ENCODE assay signal across 24 mouse cellular contexts in genomic region chr9:67849397-67849796, GRCm38 (mm10). TPM values are rescaled to one million over a fixed set of nuclear protein-coding genes. Genes with fewer than 3 reads are reported as not detected.
DNase-seq lines count a peak whose midpoint lies in the region; ATAC-seq and TF ChIP-seq lines count a peak whose summit lies in the region.
"Had no signal": no experiment of that assay in that cellular context is flagged by ENCODE, and none has a peak within 500 bp of the region (broad histone marks: within the 10 kb centered on the region; RNA-seq: fewer than 3 reads in every experiment).

No protein-coding gene starts in this region.

- TF ChIP-seq POLR2A in thymus, adult 2 months (IDR thresholded peaks at IDR 0.05; ENCODE audit: control insufficient read depth, extremely low read depth, insufficient read depth, low read length, poor library complexity) = no peak

- no peak for TF ChIP-seq CTCF in thymus, adult 2 months (IDR thresholded peaks at IDR 0.05; ENCODE audit: borderline replicate concordance, control insufficient read depth, extremely low read depth, insufficient read depth, low read length, poor library complexity)

- no peak overlapping the region for H3K9ac ChIP-seq in intestine, embryonic 14.5 days (ENCODE audit: low read length)
- H3K9ac ChIP-seq in stomach, embryonic 14.5 days (replicated peaks; ENCODE audit: low read depth, low read length) = no peak overlapping the region
- H3K9ac ChIP-seq in kidney, embryonic 16.5 days (replicated peaks; ENCODE audit: low read length) = no peak overlapping the region
- H3K9ac ChIP-seq: hindbrain, embryonic 12.5 days had no signal

- no peak overlapping the region for H3K4me3 ChIP-seq in thymus, adult 2 months (ENCODE audit: control insufficient read depth, insufficient read depth, low read length)
- no peak overlapping the region for H3K4me3 ChIP-seq in intestine, embryonic 14.5 days (ENCODE audit: low read depth, low read length)
- H3K4me3 ChIP-seq in stomach, embryonic 14.5 days (ENCODE audit: low read depth, low read length) = no peak overlapping the region
- H3K4me3 ChIP-seq in kidney, embryonic 16.5 days (ENCODE audit: low read length) = no peak overlapping the region
- H3K4me3 ChIP-seq: embryonic facial prominence, embryonic 10.5 days; forebrain, embryonic 10.5 days; heart, embryonic 10.5 days; hindbrain, embryonic 12.5 days had no signal

- peak; percentile 19 for DNase-seq in thymus, postnatal 4 days
- no peak for DNase-seq in thymus, adult 2 months
- DNase-seq in intestine, embryonic 14.5 days (ENCODE audit: low spot score) = peak; percentile 52
- no peak for DNase-seq in lung, postnatal 36 days
- no peak for DNase-seq in neural tube, embryonic 10.5 days (ENCODE audit: extremely low spot score, low spot score)
- DNase-seq: adrenal gland, postnatal 14 days; cerebellum, adult 9-11 months; cerebellum, postnatal 36 days; gastrocnemius, postnatal 10 days; heart, adult 18-20 months; heart, postnatal 10 days; heart, postnatal 4 days had no signal

- WGBS in thymus, adult 2 months = 92% methylated on average over 12 of the region's 12 CpGs
- 75% methylated on average over 12 of the region's 12 CpGs for WGBS in intestine, embryonic 14.5 days
- WGBS in stomach, embryonic 14.5 days = 75% methylated on average over 12 of the region's 12 CpGs
- WGBS in kidney, embryonic 16.5 days = 81% methylated on average over 12 of the region's 12 CpGs

- no peaks in the 10 kb centered on the region for H3K9me3 ChIP-seq in intestine, embryonic 14.5 days (ENCODE audit: control insufficient read depth, low read length)
- no peaks in the 10 kb centered on the region for H3K9me3 ChIP-seq in stomach, embryonic 14.5 days (ENCODE audit: control insufficient read depth, low read depth, low read length)
- H3K9me3 ChIP-seq in kidney, embryonic 16.5 days (ENCODE audit: low read length) = no peaks in the 10 kb centered on the region
- H3K9me3 ChIP-seq: embryonic facial prominence, embryonic 10.5 days; forebrain, embryonic 10.5 days; heart, embryonic 10.5 days; hindbrain, embryonic 12.5 days had no signal

- H3K27me3 ChIP-seq in thymus, adult 2 months (ENCODE audit: control insufficient read depth, insufficient read depth, low read length) = no peaks in the 10 kb centered on the region
- no peaks in the 10 kb centered on the region for H3K27me3 ChIP-seq in intestine, embryonic 14.5 days (replicated peaks; ENCODE audit: control insufficient read depth, insufficient read depth, low read length)
- no peaks in the 10 kb centered on the region for H3K27me3 ChIP-seq in stomach, embryonic 14.5 days (ENCODE audit: control insufficient read depth, insufficient read depth, low read length)
- no peaks in the 10 kb centered on the region for H3K27me3 ChIP-seq in kidney, embryonic 16.5 days (ENCODE audit: insufficient read depth, low read length)
- H3K27me3 ChIP-seq: hindbrain, embryonic 12.5 days had no signal

- peaks cover 7% of the 10 kb centered on the region for H3K36me3 ChIP-seq in thymus, adult 2 months (ENCODE audit: control insufficient read depth, insufficient read depth, low read length)
- peaks cover 4% of the 10 kb centered on the region for H3K36me3 ChIP-seq in intestine, embryonic 14.5 days (ENCODE audit: control insufficient read depth, insufficient read depth, low read length)
- no peaks in the 10 kb centered on the region for H3K36me3 ChIP-seq in stomach, embryonic 14.5 days (ENCODE audit: control insufficient read depth, insufficient read depth, low read length)
- peaks cover 3% of the 10 kb centered on the region; the same call in 1 of the 2 replicates for H3K36me3 ChIP-seq in kidney, embryonic 16.5 days (ENCODE audit: insufficient read depth, low read length)
- H3K36me3 ChIP-seq: embryonic facial prominence, embryonic 10.5 days; forebrain, embryonic 10.5 days; hindbrain, embryonic 12.5 days had no signal

- no peak overlapping the region for H3K27ac ChIP-seq in thymus, adult 2 months (ENCODE audit: control insufficient read depth, insufficient read depth, low read length)
- no peak overlapping the region for H3K27ac ChIP-seq in intestine, embryonic 14.5 days (ENCODE audit: low read depth)
- 0 out of 2 replicates have a peak overlapping the region, but pooled peaks have one; percentile 34 for H3K27ac ChIP-seq in stomach, embryonic 14.5 days (ENCODE audit: low read length)
- no peak overlapping the region for H3K27ac ChIP-seq in kidney, embryonic 16.5 days (ENCODE audit: low read length)
- H3K27ac ChIP-seq: embryonic facial prominence, embryonic 10.5 days; forebrain, embryonic 10.5 days; heart, embryonic 10.5 days; hindbrain, embryonic 12.5 days; hindbrain, postnatal 0 days had no signal

- peak; percentile 36; the same call in 1 of the 2 replicates for ATAC-seq in intestine, embryonic 14.5 days (replicated peaks; ENCODE audit: low FRiP score, low TSS enrichment, low read depth)
- peak; percentile 37; the same call in 1 of the 2 replicates for ATAC-seq in stomach, embryonic 14.5 days (ENCODE audit: insufficient number of reproducible peaks, insufficient read depth, low FRiP score, low read depth)
- no peak for ATAC-seq in kidney, embryonic 16.5 days (ENCODE audit: low FRiP score, low TSS enrichment)
- no peak for ATAC-seq in erythroid progenitor cell, adult 5-6 weeks (replicated peaks; ENCODE audit: low FRiP score, poor library complexity, severe bottlenecking)
- ATAC-seq: activated CD4-positive, CD25-positive, alpha-beta regulatory T cell, adult 4 months; forebrain, embryonic 14.5 days; hindbrain, postnatal 0 days had no signal

- H3K4me1 ChIP-seq in thymus, adult 2 months (replicated peaks; ENCODE audit: control insufficient read depth, insufficient read depth, low read length) = peaks cover 16% of the 10 kb centered on the region
- no peaks in the 10 kb centered on the region for H3K4me1 ChIP-seq in intestine, embryonic 14.5 days (replicated peaks; ENCODE audit: control insufficient read depth, insufficient read depth, low read length)
- 0 out of 2 replicates have a peak, but pooled peaks cover 9% of the 10 kb centered on the region for H3K4me1 ChIP-seq in stomach, embryonic 14.5 days (ENCODE audit: control insufficient read depth, insufficient read depth, low read length)
- no peaks in the 10 kb centered on the region for H3K4me1 ChIP-seq in kidney, embryonic 16.5 days (ENCODE audit: insufficient read depth, low read length)
- H3K4me1 ChIP-seq: forebrain, embryonic 10.5 days had no signal

- H3K4me2 ChIP-seq in intestine, embryonic 14.5 days (ENCODE audit: low read length) = no peak overlapping the region
- no peak overlapping the region for H3K4me2 ChIP-seq in stomach, embryonic 14.5 days (replicated peaks; ENCODE audit: low read depth, low read length)
- H3K4me2 ChIP-seq in kidney, embryonic 16.5 days (replicated peaks; ENCODE audit: low read depth, low read length) = no peak overlapping the region
- H3K4me2 ChIP-seq: hindbrain, embryonic 12.5 days had no signal

RNA-seq across cellular contexts. Expression of gene Vps13c, which starts 9.2 kb away (rescaled TPM):
- polyA plus RNA-seq in thymus, adult 2 months (2012; rRNA removed) = 14.1 and 14.5 TPM in 2 replicates
- 7.2 and 7.9 TPM in 2 replicates for polyA plus RNA-seq in intestine, embryonic 14.5 days (2014; fragmentation: Nextera tagmentation; extraction: Ambion mirVana)
- 11.4 and 12.5 TPM in 2 replicates for polyA plus RNA-seq in stomach, embryonic 14.5 days (2014; fragmentation: Nextera tagmentation; extraction: Ambion mirVana)
- 3.2 and 4.6 TPM in 2 replicates for polyA plus RNA-seq in kidney, embryonic 16.5 days (2015; fragmentation: Nextera tagmentation; extraction: Ambion mirVana)
- 13.8 and 15.1 TPM in 2 replicates for total RNA-seq in erythroid progenitor cell, adult 5-6 weeks (2015; ENCODE audit: low replicate concordance)
- total RNA-seq in erythroid progenitor cell, adult 5-6 weeks (2017; ENCODE audit: low replicate concordance) = 6.1 and 10.1 TPM in 2 replicates

RNA-seq across cellular contexts. Expression of gene C2cd4a, which starts 17.3 kb away (rescaled TPM):
- polyA plus RNA-seq in thymus, adult 2 months (2012; rRNA removed) = 0.46 and 1.3 TPM in 2 replicates
- 1.6 and 2.0 TPM in 2 replicates for polyA plus RNA-seq in intestine, embryonic 14.5 days (2014; fragmentation: Nextera tagmentation; extraction: Ambion mirVana)
- polyA plus RNA-seq in stomach, embryonic 14.5 days (2014; fragmentation: Nextera tagmentation; extraction: Ambion mirVana) = 1.4 and 1.9 TPM in 2 replicates
- 0.44 and 0.54 TPM in 2 replicates for polyA plus RNA-seq in kidney, embryonic 16.5 days (2015; fragmentation: Nextera tagmentation; extraction: Ambion mirVana)
- total RNA-seq in erythroid progenitor cell, adult 5-6 weeks (2015; ENCODE audit: low replicate concordance) = not detected in 2 replicates
- not detected in 2 replicates for total RNA-seq in erythroid progenitor cell, adult 5-6 weeks (2017; ENCODE audit: low replicate concordance)
- total RNA-seq: adrenal gland, adult 18-20 months; adrenal gland, postnatal 14 days; ES-E14; heart, adult 18-20 months; heart, postnatal 10 days; heart, postnatal 4 days had no signal
- polyA plus RNA-seq: activated CD4-positive, CD25-positive, alpha-beta regulatory T cell, adult 4 months; embryonic facial prominence, embryonic 10.5 days; forebrain, embryonic 10.5 days; hindbrain, embryonic 12.5 days had no signal

Comparison
In these comparisons a context has a peak if more than half of its experiments do, and no peak if none do; other contexts are left out.
1. DNase-seq: peak in thymus, postnatal 4 days (single experiment) and intestine, embryonic 14.5 days (single experiment); none in thymus, adult 2 months (single experiment), lung, postnatal 36 days (single experiment) and neural tube, embryonic 10.5 days (single experiment).
2. ATAC-seq: peak in intestine, embryonic 14.5 days (single experiment) and stomach, embryonic 14.5 days (single experiment); none in kidney, embryonic 16.5 days (single experiment) and erythroid progenitor cell, adult 5-6 weeks (single experiment).